Mouse (Mus musculus) right cerebral cortex, postnatal 36 days (tissue): Measurements from ENCODE around the gene Rgr.

ENCODE experiments used
- DNase-seq, 2 experiments: peaks; one replicate each; pipeline ENCODE4 v3.0.0; 2022; ENCODE audit warnings: low spot score in 2 of 2, mixed read lengths in 1 of 2

Rgr gene

DNA sequence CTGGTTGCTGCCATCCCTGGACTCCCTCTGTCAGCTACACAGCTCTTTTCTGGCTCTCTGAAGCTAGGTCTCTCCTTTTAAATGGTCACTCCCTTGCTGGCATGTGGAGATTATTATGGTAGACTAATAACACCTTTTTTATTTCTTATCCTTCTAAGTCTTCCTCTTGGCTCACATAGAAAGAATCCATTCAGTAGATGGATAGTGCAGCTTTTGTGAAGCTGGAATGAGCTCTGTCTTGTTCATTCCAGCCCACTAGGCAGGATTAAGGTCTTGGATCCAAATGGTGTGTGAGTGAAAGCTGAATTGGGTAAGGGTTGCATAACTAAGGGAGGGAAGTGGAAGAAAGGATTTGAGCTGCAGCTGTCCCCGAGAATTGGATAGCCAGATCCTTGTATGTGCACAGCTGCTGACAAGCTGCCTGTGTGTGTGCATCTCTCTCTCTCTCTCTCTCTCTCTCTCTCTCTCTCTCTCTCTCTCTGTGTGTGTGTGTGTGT lies at the start of gene Rgr:
Gene Rgr (minus strand): TSS at position 51 of the 497 bp plus-strand sequence.
- DNase-seq: no peak

DNA sequence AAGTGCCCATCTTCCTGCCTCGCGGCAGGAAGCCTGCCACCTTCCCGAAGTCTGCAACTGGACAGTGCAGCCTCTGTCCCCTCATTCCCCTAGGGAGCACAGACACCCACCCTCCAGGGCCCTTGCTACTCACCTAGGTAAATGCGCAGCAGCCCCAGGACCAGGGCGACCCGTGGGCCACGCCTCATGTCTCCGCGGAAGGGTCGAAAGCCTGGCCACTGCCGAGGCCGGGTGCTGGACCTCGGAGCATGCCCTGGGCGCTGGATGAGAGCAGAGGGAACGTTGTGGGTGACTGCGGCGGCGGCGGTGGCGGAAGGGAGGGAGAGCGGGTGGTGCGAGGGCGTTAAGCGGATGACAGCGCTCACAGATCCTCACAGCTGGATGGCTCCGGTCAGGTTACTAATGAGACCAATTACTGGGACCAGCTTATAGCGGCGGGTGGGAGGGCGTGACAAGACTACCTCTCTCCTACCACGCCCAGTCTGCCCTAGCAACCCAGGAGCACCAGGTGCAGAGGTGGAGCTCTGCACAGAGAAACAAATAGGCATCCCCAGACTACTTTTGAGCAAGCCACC lies 49.3 kb upstream of the Rgr start, which contains the start of gene Cdhr1:
Gene Cdhr1 (minus strand): TSS at position 392 of the 575 bp plus-strand sequence.
- no peak for DNase-seq

DNA sequence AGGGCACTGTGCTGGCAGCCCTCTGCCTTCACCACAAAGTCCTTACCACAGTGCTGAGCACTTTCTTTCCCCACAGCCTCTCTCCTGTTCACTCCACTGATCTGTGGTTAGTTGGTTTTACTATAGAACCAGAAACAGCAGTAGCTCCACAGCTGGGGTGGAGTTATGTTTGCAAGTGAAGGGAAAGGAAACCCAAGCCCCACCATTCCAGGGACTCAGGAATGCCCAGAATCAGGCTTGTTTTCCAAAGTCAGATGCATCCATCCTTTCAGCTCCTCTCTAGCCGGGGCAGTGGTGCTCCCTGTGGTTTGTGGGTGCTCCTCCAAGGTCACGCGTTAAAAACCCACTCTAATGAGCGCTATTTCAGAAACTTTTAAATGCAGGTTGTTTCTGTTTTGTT lies 46.8 kb upstream of the Rgr start:
- no peak for DNase-seq

DNA sequence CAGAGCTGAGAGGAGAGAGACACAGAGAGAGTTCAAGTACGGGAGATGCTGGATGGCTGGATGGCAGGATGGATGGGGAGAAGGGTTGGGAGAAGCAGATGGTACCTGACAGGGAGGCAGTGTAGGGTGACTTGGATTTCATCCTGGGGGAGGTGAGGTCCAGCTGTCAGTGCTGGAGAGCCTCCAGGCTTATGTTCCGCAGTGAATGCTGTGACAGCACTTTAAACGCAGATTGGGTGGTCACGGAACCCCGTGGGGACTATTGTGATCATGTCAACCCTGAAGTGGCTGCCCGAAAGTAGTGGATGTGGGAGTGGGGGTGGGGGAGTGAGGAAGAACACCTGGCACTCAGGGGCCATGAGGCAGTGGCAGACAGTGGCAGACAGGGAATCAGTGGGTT lies 45.7 kb upstream of the Rgr start:
- no peak for DNase-seq

DNA sequence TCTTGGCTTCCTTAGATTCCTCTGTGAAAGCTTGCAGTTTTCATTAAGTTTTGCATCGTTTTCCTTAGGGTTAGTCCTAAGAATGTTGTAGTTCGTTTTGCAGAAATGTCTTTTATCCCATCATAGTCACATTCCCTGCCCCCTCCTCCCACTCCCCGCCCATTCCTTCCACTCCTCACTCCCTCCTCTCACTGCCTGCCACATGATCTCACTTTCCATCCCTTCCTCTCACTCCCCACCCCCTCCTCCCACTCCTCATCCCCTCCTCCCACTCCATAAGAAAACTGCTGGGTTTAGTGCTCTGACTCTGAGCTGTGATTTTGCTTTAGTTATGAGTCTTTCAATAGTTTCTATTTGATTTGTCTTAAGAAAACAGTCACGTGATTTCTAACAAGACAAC lies 35.0 kb upstream of the Rgr start:
- no peak for DNase-seq

DNA sequence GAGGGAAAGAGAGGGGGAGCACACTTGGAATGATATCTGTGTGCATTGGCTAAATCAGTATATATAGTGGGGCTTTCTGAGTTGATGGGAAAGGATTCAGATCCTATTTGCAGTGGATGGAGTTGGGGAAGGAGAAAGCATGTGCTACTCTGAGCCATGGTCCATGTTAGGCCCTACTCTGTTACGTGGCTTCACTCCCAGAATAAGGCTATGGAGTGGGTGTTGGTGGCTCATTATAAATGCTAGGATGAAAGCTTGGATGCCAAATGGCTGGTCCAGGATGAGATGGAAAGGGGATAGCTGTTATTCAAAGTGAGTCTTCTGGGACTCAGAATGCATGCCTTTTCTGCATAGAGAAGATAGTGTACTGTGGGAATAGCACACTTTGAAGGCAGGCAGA lies 32.0 kb upstream of the Rgr start:
- no peak for DNase-seq

DNA sequence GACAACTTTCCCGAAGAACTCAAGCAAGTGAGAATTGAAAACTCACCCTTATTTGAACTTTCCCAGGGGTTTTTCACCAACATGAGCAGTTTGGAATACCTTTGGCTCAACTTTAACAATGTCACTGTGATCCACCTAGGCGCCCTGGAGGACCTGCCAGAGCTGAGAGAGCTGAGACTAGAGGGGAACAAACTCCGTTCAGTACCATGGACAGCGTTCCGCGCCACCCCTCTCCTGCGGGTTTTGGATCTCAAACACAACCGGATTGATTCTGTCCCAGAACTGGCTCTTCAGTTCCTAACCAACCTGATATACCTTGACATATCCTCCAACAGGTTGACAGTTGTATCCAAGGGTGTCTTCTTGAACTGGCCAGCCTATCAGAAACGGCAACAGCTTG lies 19.8 kb upstream of the Rgr start:
- DNase-seq: no peak

DNA sequence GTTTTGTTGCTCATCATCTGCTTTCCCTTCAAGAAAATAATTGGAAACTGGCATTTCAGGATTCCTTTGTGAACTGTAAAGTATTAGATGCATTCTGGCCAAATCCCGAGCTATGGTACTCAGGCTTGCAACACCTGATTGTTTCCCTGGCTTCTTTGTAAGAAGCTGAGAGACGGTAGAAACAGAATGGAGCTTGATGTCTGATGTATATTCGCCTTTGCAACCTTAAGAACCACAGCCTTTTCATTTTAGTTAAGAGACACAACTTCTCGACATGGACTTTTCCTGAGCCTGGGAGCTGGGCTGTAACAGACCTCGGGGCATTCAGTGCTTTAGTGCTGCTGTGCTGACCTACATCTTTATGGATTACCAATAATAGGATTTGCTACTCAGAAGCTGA lies 18.9 kb upstream of the Rgr start, which contains the start of gene Lrit2:
Gene Lrit2 (plus strand): TSS at position 301 of the 400 bp plus-strand sequence.
- no peak for DNase-seq

DNA sequence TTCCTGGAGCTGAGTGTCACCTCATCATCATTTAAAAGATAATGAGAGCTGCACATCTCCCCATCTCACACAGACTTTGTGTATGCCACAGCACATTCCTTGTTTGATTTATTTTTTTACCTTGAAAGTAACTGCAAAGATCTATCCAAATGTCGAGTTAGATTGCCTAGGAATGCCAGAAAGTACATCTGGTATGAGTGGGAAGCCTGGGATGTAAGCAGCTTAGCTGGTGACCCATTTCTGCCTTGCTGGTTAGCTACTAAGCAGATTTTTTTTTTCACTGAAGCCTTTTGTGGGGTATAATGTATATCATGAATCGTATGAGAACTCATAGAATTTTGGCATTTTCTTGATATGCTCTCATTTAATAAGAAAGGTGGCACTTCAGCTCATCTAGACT lies 17.9 kb upstream of the Rgr start:
- peak in 1 of 2 experiments; percentile 39 for DNase-seq

DNA sequence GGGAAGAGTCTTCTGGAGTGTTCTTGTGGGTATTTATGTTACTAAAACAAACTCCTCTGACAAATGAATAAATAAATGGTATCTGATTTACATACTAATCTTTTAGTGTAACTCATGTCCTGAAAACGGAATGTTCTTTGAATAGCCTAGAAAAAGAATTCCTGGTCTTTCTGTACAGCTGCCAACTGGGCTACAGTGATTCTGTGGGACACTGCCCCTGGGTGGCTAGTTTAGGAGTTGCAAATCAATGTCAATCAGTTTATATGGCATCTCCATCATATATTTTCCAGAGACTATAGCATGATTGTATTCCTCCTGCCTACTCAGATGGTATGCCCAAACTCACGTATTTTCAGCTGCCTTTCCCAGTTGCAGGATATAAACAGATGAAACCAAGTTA lies 16.1 kb upstream of the Rgr start:
- DNase-seq: no peak

DNA sequence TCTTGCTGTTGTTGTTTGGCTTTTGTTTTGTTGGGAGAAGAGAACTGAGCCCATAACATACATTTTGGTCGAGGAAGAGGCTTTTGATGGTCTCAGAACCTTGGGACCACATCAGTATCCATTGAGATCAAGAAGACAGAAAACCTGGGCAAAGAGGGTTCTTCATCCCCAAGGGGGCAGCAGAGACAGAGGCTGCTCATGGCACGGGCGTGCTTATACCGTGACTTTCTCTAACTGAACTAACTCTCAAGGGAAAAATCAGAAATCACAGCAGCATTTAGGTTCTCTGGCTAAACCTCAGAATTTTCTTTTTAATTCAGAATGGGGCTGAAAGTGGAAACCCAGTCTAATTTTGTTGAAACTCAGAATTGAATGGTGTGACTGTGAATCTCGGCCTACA lies 14.3 kb downstream of the Rgr start:
- no peak for DNase-seq

DNA sequence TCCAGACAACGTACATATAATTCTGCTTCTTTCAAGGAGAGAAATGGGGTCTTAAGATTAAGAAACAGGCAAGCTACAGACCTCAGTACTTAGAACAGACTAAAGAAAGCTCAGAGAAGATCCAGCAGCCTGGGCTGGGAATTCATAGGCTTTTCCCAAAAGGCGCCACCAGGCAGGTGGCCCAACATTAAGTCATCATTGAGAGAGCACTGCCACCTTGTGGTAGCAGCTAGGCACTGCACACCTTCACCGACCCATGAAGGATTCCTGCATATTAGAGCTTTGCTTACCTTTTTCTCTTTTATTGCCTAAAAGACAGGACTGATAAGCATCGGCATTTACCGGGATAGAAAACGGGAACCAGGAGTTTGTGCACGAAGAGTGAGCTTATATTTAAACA lies 15.5 kb downstream of the Rgr start:
- peak; percentile 58 to 74 for DNase-seq

DNA sequence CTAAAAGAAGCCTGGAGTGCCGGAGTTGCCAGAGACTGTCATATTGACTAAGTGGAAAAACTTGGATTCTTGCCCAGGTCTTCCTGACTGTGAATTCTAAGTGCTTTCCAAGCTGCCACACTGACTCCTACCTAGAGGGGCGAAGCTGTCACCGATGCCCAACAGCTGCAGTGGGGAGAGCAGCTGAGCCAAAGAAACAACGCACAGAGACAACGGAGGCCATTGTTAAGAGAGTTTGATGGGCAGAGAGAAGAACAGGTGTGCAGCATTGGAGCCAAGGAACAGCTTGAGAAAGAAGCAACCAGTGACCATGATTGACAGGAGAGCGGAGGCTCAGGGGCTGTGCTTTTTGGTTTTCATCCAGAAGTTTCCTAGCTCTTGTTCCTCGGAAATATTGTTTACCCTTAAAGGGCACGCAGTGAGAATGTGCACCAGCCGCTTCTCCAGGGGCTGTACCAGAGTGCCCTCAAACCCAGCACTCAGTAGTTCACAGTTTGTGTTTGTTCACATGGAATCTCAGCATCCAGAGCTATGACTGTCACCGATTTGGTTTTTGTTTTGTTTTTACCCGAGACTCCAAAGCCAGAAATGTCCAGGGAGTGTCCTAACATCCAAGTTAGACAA lies 16.2 kb downstream of the Rgr start:
- no peak for DNase-seq

DNA sequence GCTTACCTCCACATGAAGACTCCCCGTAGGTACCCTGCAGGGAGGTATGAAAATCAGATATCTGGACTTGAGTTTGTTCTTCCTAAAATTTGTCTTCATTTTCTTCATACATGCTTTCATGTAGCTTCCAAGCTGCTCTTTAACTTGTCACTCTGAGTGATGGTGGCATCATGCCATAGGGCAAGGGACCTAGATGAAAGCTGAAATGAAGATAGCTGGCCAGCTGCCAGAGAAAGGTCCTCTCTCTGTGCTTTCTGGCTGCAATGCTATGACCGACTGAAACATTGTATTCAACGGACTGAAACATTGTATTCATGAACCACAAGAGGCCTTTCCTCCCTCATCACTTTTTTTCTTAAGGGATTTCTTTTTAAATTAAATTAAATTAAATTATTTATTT lies 20.2 kb downstream of the Rgr start:
- no peak for DNase-seq

DNA sequence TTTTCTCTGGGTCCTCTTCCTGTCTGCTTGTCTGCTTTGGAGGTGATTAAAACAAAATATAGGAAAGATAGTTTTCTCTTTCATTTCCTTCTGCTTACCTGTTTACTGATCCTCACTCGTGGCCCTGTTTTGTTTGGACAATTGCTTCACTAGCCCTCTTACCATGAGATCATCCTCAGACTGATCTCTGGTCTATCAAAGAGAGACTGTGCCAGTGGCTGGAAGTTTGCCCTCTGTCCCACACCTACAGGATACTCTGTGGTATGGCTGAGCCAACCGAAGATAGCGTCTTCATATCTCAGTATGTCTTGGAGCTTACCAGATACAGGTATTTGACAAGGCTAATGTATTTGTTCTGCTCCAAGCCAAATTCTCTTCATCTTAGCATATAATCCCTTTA lies 20.8 kb downstream of the Rgr start:
- no peak for DNase-seq

DNA sequence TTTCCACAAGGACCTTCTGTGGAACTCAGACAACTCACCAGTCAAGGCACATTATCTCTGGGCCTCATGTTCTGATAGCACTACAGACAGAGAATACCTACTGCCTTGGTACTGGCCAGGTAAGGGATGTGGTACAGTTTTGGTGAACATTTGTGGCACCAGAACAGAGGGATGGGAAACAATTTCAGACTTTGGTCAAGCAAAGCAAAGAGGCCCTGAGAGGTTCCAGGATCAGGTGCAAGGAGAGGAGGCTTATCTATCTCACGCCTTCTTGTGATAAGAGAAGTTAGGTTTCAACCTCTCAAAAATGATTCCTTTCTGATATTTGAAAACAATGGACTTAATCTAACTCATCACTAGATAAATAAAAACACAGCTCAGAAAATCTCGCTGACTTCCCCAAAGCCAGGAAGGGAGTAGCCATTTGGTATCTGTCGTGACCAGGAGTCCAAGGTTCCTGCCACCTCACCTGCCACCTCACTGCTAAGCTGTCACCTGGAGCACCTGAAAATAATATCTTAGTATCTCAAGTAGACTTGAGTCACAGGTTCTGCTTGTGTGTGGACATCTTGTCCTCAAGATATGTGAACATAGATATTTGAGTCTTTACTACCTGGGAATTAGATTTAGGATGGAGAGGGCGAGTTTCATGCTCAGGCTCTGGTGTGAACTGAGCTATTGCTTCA lies 21.4 kb downstream of the Rgr start:
- DNase-seq: no peak

DNA sequence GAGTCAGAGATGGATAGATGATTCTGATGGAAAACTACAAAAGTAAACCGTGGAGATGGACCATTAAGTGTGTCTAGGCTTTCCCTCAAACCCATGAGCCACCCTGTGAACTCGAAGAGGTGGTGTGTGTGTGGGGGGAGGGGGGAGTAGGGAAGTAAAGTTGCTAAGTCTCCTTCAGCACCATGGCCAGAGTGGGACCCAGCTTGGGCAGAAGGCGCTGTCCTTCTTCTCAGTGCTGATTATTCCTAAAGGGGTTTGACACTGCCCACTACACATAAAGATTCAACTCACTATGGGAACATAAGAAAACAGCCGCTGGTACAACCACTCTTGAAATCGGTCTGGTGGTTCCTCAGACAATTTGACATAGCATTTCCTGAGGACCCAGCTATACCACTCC lies 32.9 kb downstream of the Rgr start:
- no peak for DNase-seq

DNA sequence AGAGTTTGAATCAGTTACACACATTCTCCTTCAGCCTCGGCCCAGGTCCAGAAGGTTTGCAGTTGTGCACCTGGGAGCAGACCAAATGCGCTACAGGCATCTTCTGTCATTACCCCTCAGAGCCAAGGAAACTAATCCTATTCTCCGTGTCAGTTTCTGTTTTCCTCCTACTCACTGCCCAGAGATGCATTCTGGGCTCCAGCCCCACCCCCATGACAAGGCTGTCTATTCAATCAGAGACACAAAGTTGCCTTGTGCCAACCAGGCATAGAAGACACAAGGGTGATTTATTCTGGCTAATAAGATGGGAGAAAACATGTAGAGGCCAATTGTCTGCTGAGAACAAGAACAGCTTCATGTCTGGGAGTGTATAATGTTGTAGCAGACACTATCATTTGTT lies 35.1 kb downstream of the Rgr start:
- DNase-seq: no peak

DNA sequence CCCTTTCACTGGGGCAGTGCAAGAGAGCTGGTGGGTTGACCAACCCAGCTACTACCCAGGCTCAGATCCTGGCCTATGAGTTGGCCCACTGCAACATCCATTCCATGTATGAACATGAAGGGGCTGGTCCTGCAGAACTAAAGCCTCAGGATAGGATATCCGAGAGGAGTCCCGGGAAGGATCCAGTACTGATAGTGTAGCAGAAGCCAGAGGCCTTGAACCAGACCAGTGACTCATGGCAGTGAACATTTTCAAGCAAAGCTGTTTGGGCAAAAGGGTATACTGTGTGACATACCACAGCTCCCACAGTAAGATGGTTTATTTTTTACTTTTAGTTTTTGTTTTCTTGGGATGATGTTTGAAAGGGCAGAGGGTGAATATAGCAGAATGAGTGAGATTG lies 39.1 kb downstream of the Rgr start:
- DNase-seq: no peak

DNA sequence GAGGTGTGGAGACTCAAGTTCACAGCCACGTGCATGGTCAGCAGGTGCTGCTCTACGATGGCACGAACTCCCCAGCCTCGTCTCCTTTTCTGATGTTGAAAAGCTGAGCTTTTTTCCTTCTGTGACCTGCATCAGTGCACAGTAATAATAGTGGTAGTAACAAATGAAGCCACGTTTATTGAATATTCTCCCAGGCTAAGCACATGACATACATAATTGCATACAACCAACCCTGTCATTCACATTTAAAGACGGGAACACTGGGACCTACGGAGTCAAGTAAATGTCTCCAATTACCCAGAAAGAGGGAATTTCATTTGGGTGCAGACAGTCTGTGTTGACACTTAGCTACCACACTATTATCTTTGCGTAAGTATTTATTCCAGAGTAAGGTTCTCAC lies 42.3 kb downstream of the Rgr start:
- no peak for DNase-seq

DNA sequence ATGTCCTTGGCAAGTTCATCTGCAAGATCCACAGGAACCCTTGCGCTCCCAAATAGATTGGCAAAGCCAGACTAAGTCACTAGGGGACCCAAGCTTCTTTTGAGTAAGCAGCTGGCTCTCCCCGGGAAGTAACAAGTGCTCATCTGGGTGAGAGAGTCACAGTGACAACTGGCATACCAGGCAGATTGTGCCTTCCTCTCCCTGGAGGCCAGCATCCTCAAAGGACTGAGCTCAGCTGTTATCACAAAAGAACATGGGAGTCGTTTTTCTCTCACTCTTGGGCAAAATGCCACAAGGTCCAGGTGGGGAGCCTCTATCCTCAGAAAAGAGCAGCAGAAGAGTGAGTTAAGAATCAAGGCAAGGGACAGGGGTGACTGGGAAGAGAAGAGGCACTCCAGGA lies 42.9 kb downstream of the Rgr start:
- DNase-seq: no peak

DNA sequence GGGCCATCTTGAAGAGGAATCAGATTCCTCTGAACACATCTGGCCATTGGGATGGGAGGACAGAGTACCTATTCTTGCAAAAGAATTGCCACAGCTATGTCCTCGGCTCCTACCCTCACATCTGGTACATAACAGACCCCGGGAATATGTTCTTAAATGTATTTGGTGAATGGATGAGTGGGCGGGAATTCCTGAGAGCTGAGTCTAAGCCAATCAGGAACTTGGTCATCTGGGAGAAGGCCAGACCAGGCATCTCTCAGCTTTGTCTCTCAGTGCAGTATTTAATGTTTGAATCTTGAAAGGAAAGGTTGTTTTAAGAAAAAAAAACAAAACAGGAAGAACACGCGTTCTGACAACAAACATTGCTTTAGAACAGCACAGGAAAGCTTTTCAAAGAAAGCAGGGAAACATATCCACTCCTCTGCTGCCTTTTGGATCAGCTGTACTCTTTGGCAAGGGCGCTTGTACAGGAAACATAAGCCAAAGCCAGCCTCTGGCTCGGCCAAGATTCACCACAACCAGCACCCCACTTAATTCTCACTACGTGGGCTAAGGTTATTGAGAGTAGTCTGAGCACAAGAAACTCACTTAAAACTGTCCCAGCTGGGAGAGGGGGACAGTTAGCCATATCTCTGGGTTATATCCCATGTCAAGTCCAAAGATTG lies 45.2 kb downstream of the Rgr start:
- DNase-seq: no peak

DNA sequence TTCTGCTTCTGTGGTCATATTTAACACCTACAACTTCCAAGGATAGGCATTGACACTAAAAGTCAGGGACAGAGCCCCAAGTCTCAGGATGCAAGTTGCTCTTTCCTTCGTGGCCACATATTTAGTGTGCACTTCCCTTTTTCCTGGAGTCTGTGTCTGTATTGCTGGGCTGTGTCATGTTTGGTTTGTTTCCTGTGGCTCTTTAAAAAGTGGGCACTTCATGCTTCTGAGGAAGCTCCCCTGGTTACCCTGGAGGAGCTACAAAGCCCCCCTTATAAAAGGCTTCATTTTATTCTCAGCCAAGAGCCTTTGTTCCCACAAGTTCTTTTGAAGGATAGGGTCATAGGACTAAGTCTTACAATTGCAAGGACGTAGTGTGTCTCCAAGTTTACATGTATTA lies 45.9 kb downstream of the Rgr start:
- DNase-seq: no peak
